Mouse (Mus musculus): ENCODE results near the gene Herc2. TPM values are rescaled to one million over a fixed set of nuclear protein-coding genes. Genes with fewer than 3 reads are reported as not detected.

Herc2 gene
- polyA plus RNA-seq, 1 experiment from 2014 or later = 30.1 TPM

- peak overlapping the region; percentile 81 for H3K9ac ChIP-seq (ENCODE audit: low read length)
- H3K4me3 ChIP-seq (ENCODE audit: low read depth, low read length) = peak overlapping the region; percentile 70
- no peaks in the 10 kb centered on the region for H3K9me3 ChIP-seq (ENCODE audit: control insufficient read depth, low read length)
- no peaks in the 10 kb centered on the region for H3K36me3 ChIP-seq (ENCODE audit: control insufficient read depth, insufficient read depth, low read length)
- H3K4me1 ChIP-seq (replicated peaks; ENCODE audit: control insufficient read depth, insufficient read depth, low read length) = no peaks in the 10 kb centered on the region
- no peaks in the 10 kb centered on the region for H3K27me3 ChIP-seq (ENCODE audit: control insufficient read depth, insufficient read depth, low read length)
- ATAC-seq (replicated peaks; ENCODE audit: low FRiP score) (peak; percentile 11; the same call in 1 of the 2 replicates), DNase-seq (ENCODE audit: low spot score) (no peak)
- no peak overlapping the region for H3K27ac ChIP-seq (ENCODE audit: low read depth, low read length)
- 48% methylated on average over 7 of the region's 7 CpGs for WGBS
- peak overlapping the region; percentile 70 for H3K4me2 ChIP-seq (ENCODE audit: low read depth, low read length, severe bottlenecking)
Observed at GRCm38 (mm10) chr7:56018446-56018971, 31.5 kb upstream of the Herc2 start.

GRCm38 (mm10) chr7:56018972-56019929, 30.7 kb upstream of the Herc2 start:
- no peaks in the 10 kb centered on the region for H3K36me3 ChIP-seq (ENCODE audit: control insufficient read depth, insufficient read depth, low read length)
- peak overlapping the region; percentile 70 for H3K4me3 ChIP-seq (ENCODE audit: low read depth, low read length)
- H3K4me2 ChIP-seq (ENCODE audit: low read depth, low read length, severe bottlenecking) = peak overlapping the region; percentile 70
- no peak overlapping the region for H3K27ac ChIP-seq (ENCODE audit: low read depth, low read length)
- no peaks in the 10 kb centered on the region for H3K27me3 ChIP-seq (ENCODE audit: control insufficient read depth, insufficient read depth, low read length)
- peak; percentile 95 for ATAC-seq (replicated peaks; ENCODE audit: low FRiP score)
- no peaks in the 10 kb centered on the region for H3K4me1 ChIP-seq (replicated peaks; ENCODE audit: control insufficient read depth, insufficient read depth, low read length)
- no peaks in the 10 kb centered on the region for H3K9me3 ChIP-seq (ENCODE audit: control insufficient read depth, low read length)
- peak overlapping the region; percentile 81 for H3K9ac ChIP-seq (ENCODE audit: low read length)
- under 1% methylated on average over 71 of the region's 71 CpGs for WGBS
- DNase-seq (ENCODE audit: low spot score) = peak; percentile 89

GRCm38 (mm10) chr7:56019930-56020253, 30.1 kb upstream of the Herc2 start, which contains the start of gene Nipa1:
Gene Nipa1 (minus strand): TSS chr7:56019954.
- Histone ChIP-seq H3K9me3 (ENCODE audit: control insufficient read depth, low read length) (no peaks in the 10 kb centered on the region), H3K36me3 (ENCODE audit: control insufficient read depth, insufficient read depth, low read length) (no peaks in the 10 kb centered on the region), H3K9ac (ENCODE audit: low read length) (peak within 1 kb of the TSS; percentile 81), H3K4me3 (ENCODE audit: low read depth, low read length) (peak within 1 kb of the TSS; percentile 70), H3K4me1 (replicated peaks; ENCODE audit: control insufficient read depth, insufficient read depth, low read length) (no peaks in the 10 kb centered on the region), H3K27ac (ENCODE audit: low read depth, low read length) (no peak within 1 kb of the TSS), H3K27me3 (ENCODE audit: control insufficient read depth, insufficient read depth, low read length) (no peaks in the 10 kb centered on the region), H3K4me2 (ENCODE audit: low read depth, low read length, severe bottlenecking) (peak within 1 kb of the TSS; percentile 70)
- no peak for DNase-seq (ENCODE audit: low spot score)
- WGBS = 39% methylated on average over 3 of the region's 3 CpGs
- ATAC-seq (replicated peaks; ENCODE audit: low FRiP score) = no peak

GRCm38 (mm10) chr7:56023586-56023985, 26.4 kb upstream of the Herc2 start:
- no peak overlapping the region for H3K4me3 ChIP-seq (ENCODE audit: low read depth, low read length)

GRCm38 (mm10) chr7:56042353-56042752, 7.6 kb upstream of the Herc2 start:
- H3K4me3 ChIP-seq (ENCODE audit: low read depth, low read length) = no peak overlapping the region
- H3K27ac ChIP-seq (ENCODE audit: low read depth, low read length) = no peak overlapping the region
- H3K4me1 ChIP-seq (replicated peaks; ENCODE audit: control insufficient read depth, insufficient read depth, low read length) = no peaks in the 10 kb centered on the region
- H3K9me3 ChIP-seq (ENCODE audit: control insufficient read depth, low read length) = no peaks in the 10 kb centered on the region
- H3K27me3 ChIP-seq (ENCODE audit: control insufficient read depth, insufficient read depth, low read length) = no peaks in the 10 kb centered on the region
- 0 out of 2 replicates have a peak, but pooled peaks have one; percentile 36 for ATAC-seq (replicated peaks; ENCODE audit: low FRiP score)
- H3K9ac ChIP-seq (ENCODE audit: low read length) = no peak overlapping the region
- no peak overlapping the region for H3K4me2 ChIP-seq (ENCODE audit: low read depth, low read length, severe bottlenecking)
- peak; percentile 84 for DNase-seq (ENCODE audit: low spot score)
- WGBS = 17% methylated on average over 5 of the region's 5 CpGs
- H3K36me3 ChIP-seq (ENCODE audit: control insufficient read depth, insufficient read depth, low read length) = no peaks in the 10 kb centered on the region

More at GRCm38 (mm10) chr7:56023586-56023985, 26.4 kb upstream of the Herc2 start:
- WGBS = 92% methylated on average over 3 of the region's 3 CpGs
- Histone ChIP-seq H3K27me3 (ENCODE audit: control insufficient read depth, insufficient read depth, low read length) (no peaks in the 10 kb centered on the region), H3K9me3 (ENCODE audit: control insufficient read depth, low read length) (no peaks in the 10 kb centered on the region), H3K36me3 (ENCODE audit: control insufficient read depth, insufficient read depth, low read length) (no peaks in the 10 kb centered on the region), H3K4me1 (replicated peaks; ENCODE audit: control insufficient read depth, insufficient read depth, low read length) (no peaks in the 10 kb centered on the region), H3K27ac (ENCODE audit: low read depth, low read length) (no peak overlapping the region), H3K4me2 (ENCODE audit: low read depth, low read length, severe bottlenecking) (no peak overlapping the region), H3K9ac (ENCODE audit: low read length) (no peak overlapping the region)
- ATAC-seq (replicated peaks; ENCODE audit: low FRiP score) = no peak
- no peak for DNase-seq (ENCODE audit: low spot score)

- no peak for DNase-seq (ENCODE audit: low spot score)
- ATAC-seq (replicated peaks; ENCODE audit: low FRiP score) = no peak
- no peak overlapping the region for H3K9ac ChIP-seq (ENCODE audit: low read length)
- no peaks in the 10 kb centered on the region for H3K27me3 ChIP-seq (ENCODE audit: control insufficient read depth, insufficient read depth, low read length)
- H3K4me1 ChIP-seq (replicated peaks; ENCODE audit: control insufficient read depth, insufficient read depth, low read length) = no peaks in the 10 kb centered on the region
- 66% methylated on average over 4 of the region's 4 CpGs for WGBS
- no peaks in the 10 kb centered on the region for H3K9me3 ChIP-seq (ENCODE audit: control insufficient read depth, low read length)
- H3K4me3 ChIP-seq (ENCODE audit: low read depth, low read length) = no peak overlapping the region
- no peak overlapping the region for H3K4me2 ChIP-seq (ENCODE audit: low read depth, low read length, severe bottlenecking)
- no peak overlapping the region for H3K27ac ChIP-seq (ENCODE audit: low read depth, low read length)
- H3K36me3 ChIP-seq (ENCODE audit: control insufficient read depth, insufficient read depth, low read length) = no peaks in the 10 kb centered on the region
Observed at GRCm38 (mm10) chr7:56043577-56044266, 6.3 kb upstream of the Herc2 start.

GRCm38 (mm10) chr7:56044267-56044629, 5.7 kb upstream of the Herc2 start:
- WGBS = 86% methylated on average over 3 of the region's 3 CpGs

GRCm38 (mm10) chr7:56047178-56047577, 2.8 kb upstream of the Herc2 start:
- no peak overlapping the region for H3K4me2 ChIP-seq (ENCODE audit: low read depth, low read length, severe bottlenecking)
- ATAC-seq (replicated peaks; ENCODE audit: low FRiP score) = no peak
- no peaks in the 10 kb centered on the region; the same call in 1 of the 2 replicates for H3K4me1 ChIP-seq (replicated peaks; ENCODE audit: control insufficient read depth, insufficient read depth, low read length)
- H3K9me3 ChIP-seq (ENCODE audit: control insufficient read depth, low read length) = no peaks in the 10 kb centered on the region
- H3K36me3 ChIP-seq (ENCODE audit: control insufficient read depth, insufficient read depth, low read length) = no peaks in the 10 kb centered on the region
- WGBS = 85% methylated on average over 1 of the region's 1 CpGs
- H3K4me3 ChIP-seq (ENCODE audit: low read depth, low read length) = no peak overlapping the region
- DNase-seq (ENCODE audit: low spot score) = no peak
- no peak overlapping the region for H3K27ac ChIP-seq (ENCODE audit: low read depth, low read length)
- no peaks in the 10 kb centered on the region for H3K27me3 ChIP-seq (ENCODE audit: control insufficient read depth, insufficient read depth, low read length)
- H3K9ac ChIP-seq (ENCODE audit: low read length) = no peak overlapping the region

More at GRCm38 (mm10) chr7:56044267-56044629, 5.7 kb upstream of the Herc2 start:
- ATAC-seq (replicated peaks; ENCODE audit: low FRiP score) = no peak
- Histone ChIP-seq H3K27ac (ENCODE audit: low read depth, low read length) (no peak overlapping the region), H3K4me2 (ENCODE audit: low read depth, low read length, severe bottlenecking) (no peak overlapping the region), H3K36me3 (ENCODE audit: control insufficient read depth, insufficient read depth, low read length) (no peaks in the 10 kb centered on the region), H3K27me3 (ENCODE audit: control insufficient read depth, insufficient read depth, low read length) (no peaks in the 10 kb centered on the region), H3K4me3 (ENCODE audit: low read depth, low read length) (no peak overlapping the region), H3K9me3 (ENCODE audit: control insufficient read depth, low read length) (no peaks in the 10 kb centered on the region), H3K9ac (ENCODE audit: low read length) (no peak overlapping the region), H3K4me1 (replicated peaks; ENCODE audit: control insufficient read depth, insufficient read depth, low read length) (no peaks in the 10 kb centered on the region)
- DNase-seq (ENCODE audit: low spot score) = no peak

All from forebrain, embryonic 11.5 days (tissue).